Mouse (Mus musculus): ENCODE data around the gene Erp44. TPM values are rescaled to one million over a fixed set of nuclear protein-coding genes. Genes with fewer than 3 reads are reported as not detected.

Gene Erp44
- polyA plus RNA-seq (2014; fragmentation: Nextera tagmentation; extraction: Ambion mirVana), result 79.8 and 87.9 TPM in 2 replicates

DNA sequence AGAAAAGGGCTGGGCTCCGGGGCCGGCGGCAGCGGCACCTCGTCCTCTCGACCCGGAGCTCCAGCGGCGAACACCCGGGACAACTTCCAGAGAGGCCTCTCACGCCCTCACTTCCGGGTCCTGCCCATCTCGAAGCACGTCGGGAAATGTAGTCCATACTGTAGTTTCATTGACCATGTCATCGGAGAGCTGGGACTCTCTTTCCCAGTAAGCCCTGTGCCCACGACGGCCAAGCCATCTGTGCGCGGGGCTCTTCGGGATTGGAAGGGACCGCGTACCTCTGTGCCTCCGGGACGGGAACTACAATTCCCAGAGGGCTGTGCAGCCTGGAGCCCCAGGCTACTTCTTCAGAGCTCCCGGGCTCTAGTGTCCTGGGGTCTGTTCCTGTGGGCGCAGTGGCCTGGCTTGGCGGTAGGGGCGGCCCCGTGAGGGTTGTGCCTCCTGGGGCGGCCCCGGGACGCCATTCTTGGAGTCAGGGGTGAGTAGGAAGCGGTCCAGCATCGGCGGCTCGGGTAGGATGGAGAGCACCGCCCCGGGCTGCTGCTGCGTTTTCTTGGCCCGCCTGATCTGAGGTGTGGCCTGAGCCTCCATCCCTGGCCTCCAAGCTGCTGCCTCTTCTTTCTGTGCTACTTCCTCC is at the start of gene Erp44, which contains the start of gene Invs:
Gene Erp44 (minus strand): TSS at position 61 of the 637 bp plus-strand sequence.
Gene Invs (plus strand): TSS at position 263 of the 637 bp plus-strand sequence.
- Histone ChIP-seq H3K4me2 (replicated peaks; ENCODE audit: low read depth, low read length) (peak within 1 kb of the TSS; percentile 75), H3K4me3 (ENCODE audit: low read depth, low read length) (peak within 1 kb of the TSS; percentile 96), H3K9ac (replicated peaks; ENCODE audit: low read depth, low read length) (peak within 1 kb of the TSS; percentile 79), H3K36me3 (ENCODE audit: control insufficient read depth, insufficient read depth, low read length) (0 out of 2 replicates have a peak, but pooled peaks cover 1% of the 10 kb centered on the region), H3K27me3 (ENCODE audit: control insufficient read depth, insufficient read depth, low read length) (no peaks in the 10 kb centered on the region), H3K9me3 (ENCODE audit: control insufficient read depth, low read depth, low read length) (no peaks in the 10 kb centered on the region), H3K4me1 (ENCODE audit: control insufficient read depth, insufficient read depth, low read length) (peaks cover 5% of the 10 kb centered on the region; the same call in 1 of the 2 replicates), H3K27ac (ENCODE audit: low read length) (peak within 1 kb of the TSS; percentile 52; the same call in 1 of the 2 replicates)
- ATAC-seq (ENCODE audit: insufficient number of reproducible peaks, insufficient read depth, low FRiP score, low read depth), result peak; percentile 100
- WGBS, result under 1% methylated on average over 41 of the region's 41 CpGs

GRCm38 (mm10) chr4:48328042-48328441 is 48.7 kb upstream of the Erp44 start:
- Histone ChIP-seq H3K36me3 (ENCODE audit: control insufficient read depth, insufficient read depth, low read length) (no peaks in the 10 kb centered on the region), H3K9ac (replicated peaks; ENCODE audit: low read depth, low read length) (no peak overlapping the region), H3K4me1 (ENCODE audit: control insufficient read depth, insufficient read depth, low read length) (no peaks in the 10 kb centered on the region), H3K9me3 (ENCODE audit: control insufficient read depth, low read depth, low read length) (no peaks in the 10 kb centered on the region), H3K4me2 (replicated peaks; ENCODE audit: low read depth, low read length) (no peak overlapping the region), H3K27me3 (ENCODE audit: control insufficient read depth, insufficient read depth, low read length) (no peaks in the 10 kb centered on the region), H3K27ac (ENCODE audit: low read length) (no peak overlapping the region), H3K4me3 (ENCODE audit: low read depth, low read length) (no peak overlapping the region)
- WGBS, result 74% methylated on average over 2 of the region's 2 CpGs
- no peak for ATAC-seq (ENCODE audit: insufficient number of reproducible peaks, insufficient read depth, low FRiP score, low read depth)

DNA sequence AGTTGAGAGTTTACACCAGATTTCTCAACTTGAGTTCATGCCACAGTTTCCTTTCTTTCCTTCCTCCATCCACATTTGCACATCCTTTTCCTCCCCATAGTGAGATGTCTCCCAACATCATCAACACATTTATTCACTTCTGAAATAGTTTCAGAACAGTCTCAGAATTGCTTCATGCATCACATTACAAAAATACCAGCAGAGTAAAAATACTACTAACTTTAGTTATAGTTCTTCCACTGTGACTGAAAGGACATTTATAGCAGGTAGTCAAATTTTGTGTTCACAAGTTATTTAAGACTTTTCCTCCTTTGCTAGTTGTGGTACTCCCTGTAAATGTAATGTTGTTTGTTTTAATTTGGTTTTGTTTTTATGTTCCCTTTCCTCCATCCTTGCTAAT is 47.8 kb upstream of the Erp44 start:
- Histone ChIP-seq H3K27ac (ENCODE audit: low read length) (no peak overlapping the region), H3K4me2 (replicated peaks; ENCODE audit: low read depth, low read length) (no peak overlapping the region), H3K9me3 (ENCODE audit: control insufficient read depth, low read depth, low read length) (no peaks in the 10 kb centered on the region), H3K36me3 (ENCODE audit: control insufficient read depth, insufficient read depth, low read length) (no peaks in the 10 kb centered on the region), H3K4me1 (ENCODE audit: control insufficient read depth, insufficient read depth, low read length) (no peaks in the 10 kb centered on the region), H3K27me3 (ENCODE audit: control insufficient read depth, insufficient read depth, low read length) (no peaks in the 10 kb centered on the region), H3K9ac (replicated peaks; ENCODE audit: low read depth, low read length) (no peak overlapping the region), H3K4me3 (ENCODE audit: low read depth, low read length) (no peak overlapping the region)
- no peak for ATAC-seq (ENCODE audit: insufficient number of reproducible peaks, insufficient read depth, low FRiP score, low read depth)

- Histone ChIP-seq H3K4me2 (replicated peaks; ENCODE audit: low read depth, low read length) (no peak overlapping the region), H3K36me3 (ENCODE audit: control insufficient read depth, insufficient read depth, low read length) (no peaks in the 10 kb centered on the region), H3K27me3 (ENCODE audit: control insufficient read depth, insufficient read depth, low read length) (no peaks in the 10 kb centered on the region), H3K4me3 (ENCODE audit: low read depth, low read length) (no peak overlapping the region), H3K27ac (ENCODE audit: low read length) (no peak overlapping the region), H3K9ac (replicated peaks; ENCODE audit: low read depth, low read length) (no peak overlapping the region), H3K9me3 (ENCODE audit: control insufficient read depth, low read depth, low read length) (no peaks in the 10 kb centered on the region), H3K4me1 (ENCODE audit: control insufficient read depth, insufficient read depth, low read length) (no peaks in the 10 kb centered on the region)
- 66% methylated on average over 1 of the region's 1 CpGs for WGBS
- no peak for ATAC-seq (ENCODE audit: insufficient number of reproducible peaks, insufficient read depth, low FRiP score, low read depth)
These were observed 42.7 kb upstream of the Erp44 start for GRCm38 (mm10) chr4:48322095-48322494.

- WGBS, result 86% methylated on average over 1 of the region's 1 CpGs
- Histone ChIP-seq H3K36me3 (ENCODE audit: control insufficient read depth, insufficient read depth, low read length) (no peaks in the 10 kb centered on the region), H3K9me3 (ENCODE audit: control insufficient read depth, low read depth, low read length) (no peaks in the 10 kb centered on the region), H3K9ac (replicated peaks; ENCODE audit: low read depth, low read length) (no peak overlapping the region), H3K27me3 (ENCODE audit: control insufficient read depth, insufficient read depth, low read length) (no peaks in the 10 kb centered on the region), H3K4me2 (replicated peaks; ENCODE audit: low read depth, low read length) (no peak overlapping the region), H3K27ac (ENCODE audit: low read length) (no peak overlapping the region), H3K4me3 (ENCODE audit: low read depth, low read length) (no peak overlapping the region), H3K4me1 (ENCODE audit: control insufficient read depth, insufficient read depth, low read length) (no peaks in the 10 kb centered on the region)
- ATAC-seq (ENCODE audit: insufficient number of reproducible peaks, insufficient read depth, low FRiP score, low read depth), result no peak
These were observed 41.9 kb upstream of the Erp44 start for GRCm38 (mm10) chr4:48321276-48321675.

GRCm38 (mm10) chr4:48316036-48316435 is 36.7 kb upstream of the Erp44 start:
- Histone ChIP-seq H3K27me3 (ENCODE audit: control insufficient read depth, insufficient read depth, low read length) (no peaks in the 10 kb centered on the region), H3K9me3 (ENCODE audit: control insufficient read depth, low read depth, low read length) (no peaks in the 10 kb centered on the region), H3K9ac (replicated peaks; ENCODE audit: low read depth, low read length) (no peak overlapping the region), H3K4me3 (ENCODE audit: low read depth, low read length) (no peak overlapping the region), H3K36me3 (ENCODE audit: control insufficient read depth, insufficient read depth, low read length) (no peaks in the 10 kb centered on the region), H3K4me1 (ENCODE audit: control insufficient read depth, insufficient read depth, low read length) (no peaks in the 10 kb centered on the region), H3K4me2 (replicated peaks; ENCODE audit: low read depth, low read length) (no peak overlapping the region), H3K27ac (ENCODE audit: low read length) (no peak overlapping the region)
- WGBS, result 93% methylated on average over 3 of the region's 3 CpGs
- ATAC-seq (ENCODE audit: insufficient number of reproducible peaks, insufficient read depth, low FRiP score, low read depth), result no peak

DNA sequence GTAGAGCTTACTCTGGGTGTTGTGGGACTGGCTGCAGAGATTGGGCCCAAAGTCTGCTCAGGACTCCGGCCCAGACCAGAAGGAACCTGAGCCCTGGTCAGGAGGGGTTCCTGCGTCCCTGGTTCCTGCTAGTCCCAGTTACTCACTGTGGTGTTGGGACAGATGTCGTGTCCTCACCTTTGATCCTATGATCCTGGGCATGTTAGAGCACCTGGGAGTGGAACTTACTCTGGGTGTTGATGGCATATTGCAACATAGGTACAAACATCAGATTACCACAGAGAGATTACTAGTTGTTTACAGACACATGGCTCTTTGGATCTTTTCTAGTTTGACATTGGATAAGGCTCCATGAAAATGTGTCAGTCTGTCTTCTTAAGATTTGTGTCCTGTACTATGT is 35.5 kb upstream of the Erp44 start:
- H3K27me3 ChIP-seq (ENCODE audit: control insufficient read depth, insufficient read depth, low read length), result no peaks in the 10 kb centered on the region
- H3K9ac ChIP-seq (replicated peaks; ENCODE audit: low read depth, low read length), result no peak overlapping the region
- H3K4me2 ChIP-seq (replicated peaks; ENCODE audit: low read depth, low read length), result no peak overlapping the region
- no peaks in the 10 kb centered on the region for H3K9me3 ChIP-seq (ENCODE audit: control insufficient read depth, low read depth, low read length)
- no peak for ATAC-seq (ENCODE audit: insufficient number of reproducible peaks, insufficient read depth, low FRiP score, low read depth)
- WGBS, result 88% methylated on average over 3 of the region's 3 CpGs
- H3K4me1 ChIP-seq (ENCODE audit: control insufficient read depth, insufficient read depth, low read length), result no peaks in the 10 kb centered on the region
- H3K27ac ChIP-seq (ENCODE audit: low read length), result no peak overlapping the region
- H3K36me3 ChIP-seq (ENCODE audit: control insufficient read depth, insufficient read depth, low read length), result no peaks in the 10 kb centered on the region; the same call in 1 of the 2 replicates
- H3K4me3 ChIP-seq (ENCODE audit: low read depth, low read length), result no peak overlapping the region

- H3K27me3 ChIP-seq (ENCODE audit: control insufficient read depth, insufficient read depth, low read length), result no peaks in the 10 kb centered on the region
- no peaks in the 10 kb centered on the region for H3K9me3 ChIP-seq (ENCODE audit: control insufficient read depth, low read depth, low read length)
- no peak overlapping the region for H3K4me3 ChIP-seq (ENCODE audit: low read depth, low read length)
- H3K4me1 ChIP-seq (ENCODE audit: control insufficient read depth, insufficient read depth, low read length), result no peaks in the 10 kb centered on the region
- no peak overlapping the region for H3K9ac ChIP-seq (replicated peaks; ENCODE audit: low read depth, low read length)
- no peak overlapping the region for H3K4me2 ChIP-seq (replicated peaks; ENCODE audit: low read depth, low read length)
- WGBS, result 79% methylated on average over 5 of the region's 5 CpGs
- no peak for ATAC-seq (ENCODE audit: insufficient number of reproducible peaks, insufficient read depth, low FRiP score, low read depth)
- 0 out of 2 replicates have a peak, but pooled peaks cover 3% of the 10 kb centered on the region for H3K36me3 ChIP-seq (ENCODE audit: control insufficient read depth, insufficient read depth, low read length)
- no peak overlapping the region for H3K27ac ChIP-seq (ENCODE audit: low read length)
These were observed 7.9 kb upstream of the Erp44 start for GRCm38 (mm10) chr4:48287086-48287757.
